Mouse (Mus musculus) testis, adult 2 months (tissue): ENCODE measurements around the gene Rnf150.

Experiments used
- CTCF ChIP-seq: fragments of 200-500 bp; IDR thresholded peaks from 2 replicates; pipeline ENCODE4 v1.5.1; 2012; ENCODE audit warnings: low read depth, mild to moderate bottlenecking, inconsistent platforms, low read length, moderate library complexity; ENCODE audit not compliant: control insufficient read depth, insufficient read depth, insufficient replicate concordance
- POLR2A ChIP-seq: fragments of 200-500 bp; IDR thresholded peaks from 2 replicates; pipeline ENCODE4 v1.6.1; 2012; ENCODE audit warnings: low read depth, mild to moderate bottlenecking, inconsistent platforms, low read length, moderate library complexity; ENCODE audit not compliant: control insufficient read depth

- TF ChIP-seq POLR2A (no peak), CTCF (no peak)
These were observed 183.8 kb downstream of the Rnf150 start for GRCm38 (mm10) chr8:83046912-83047311.
